Mouse (Mus musculus) intestine, postnatal 0 days (tissue): Measurements from ENCODE around the gene Pip5k1b. TPM values are rescaled to one million over a fixed set of nuclear protein-coding genes. Genes with fewer than 3 reads are reported as not detected.
A peak's percentile ranks its signal among the peaks of the same experiment; 100 is the strongest.

ENCODE experiments used
- ATAC-seq: fragments of 200-750 bp; cut with Nextera tagmentation; 2 replicates; pipeline ENCODE4 v1.8.0; 2017; ENCODE audit warnings: mild to moderate bottlenecking, moderate TSS enrichment, moderate library complexity
- H3K27ac ChIP-seq: fragments of 300-500 bp; sonication (generic); 2 replicates; pipeline ENCODE4 v1.5.1; 2014; ENCODE audit warnings: mild to moderate bottlenecking, low read depth, low read length, moderate library complexity
- H3K27me3 ChIP-seq: fragments of 300-500 bp; sonication (generic); replicated peaks from 2 replicates; pipeline ENCODE4 v1.6.1; 2014; ENCODE audit warnings: low read length, mixed read lengths; ENCODE audit not compliant: control insufficient read depth, insufficient read depth
- H3K36me3 ChIP-seq: fragments of 300-500 bp; sonication (generic); 2 replicates; pipeline ENCODE4 v1.6.1; 2014; ENCODE audit warnings: mild to moderate bottlenecking, moderate library complexity; ENCODE audit not compliant: control insufficient read depth, insufficient read depth
- H3K4me1 ChIP-seq: fragments of 300-500 bp; sonication (generic); replicated peaks from 2 replicates; pipeline ENCODE4 v1.6.1; 2014; ENCODE audit warnings: antibody characterized with exemption, low read length, mixed read lengths; ENCODE audit not compliant: control insufficient read depth, insufficient read depth
- H3K4me2 ChIP-seq: fragments of 300-500 bp; sonication (generic); replicated peaks from 2 replicates; pipeline ENCODE4 v1.6.1; 2014; ENCODE audit warnings: low read depth, mild to moderate bottlenecking, moderate library complexity
- H3K4me3 ChIP-seq: fragments of 300-500 bp; sonication (generic); 2 replicates; pipeline ENCODE4 v1.5.1; 2014; ENCODE audit warnings: low read depth, low read length
- H3K9ac ChIP-seq: fragments of 300-500 bp; sonication (generic); 2 replicates; pipeline ENCODE4 v1.6.1; 2014; ENCODE audit warnings: mild to moderate bottlenecking, low read depth, low read length
- H3K9me3 ChIP-seq: fragments of 300-500 bp; sonication (generic); 2 replicates; pipeline ENCODE4 v1.6.1; 2016; ENCODE audit warnings: mixed run types; ENCODE audit not compliant: control insufficient read depth
- CTCF ChIP-seq: sonication (generic); IDR thresholded peaks from 2 replicates; pipeline ENCODE4 v1.5.1; 2016; ENCODE audit warnings: low read depth, mild to moderate bottlenecking, control low read depth, antibody characterized with exemption, moderate library complexity
- WGBS: fragments of 180-500 bp; shearing (Covaris S2); extraction: QIAGEN DNeasy Blood & Tissue Kit; methylation state at CpG from one replicate; pipeline ENCODE4 v1.1.7; 2014; 5-methylcytosine and 5-hydroxymethylcytosine counted together
- polyA plus RNA-seq: library from polyadenylated mRNA; unstranded; fragments of >200 nt; fragmentation: Nextera tagmentation; extraction: Ambion mirVana; gene quantifications from 2 replicates; pipeline ENCODE4 v1.2.1, GENCODE M21; 2015

The Pip5k1b gene
- polyA plus RNA-seq, 1 experiment from 2014 or later: 29.4 TPM

GRCm38 (mm10) chr19:24271746-24272426, 283.8 kb downstream of the Pip5k1b start:
- TF ChIP-seq CTCF: peak; percentile 95
- no peaks in the 10 kb centered on the region for H3K4me1 ChIP-seq
- no peaks in the 10 kb centered on the region for H3K9me3 ChIP-seq
- H3K4me3 ChIP-seq: 0 out of 2 replicates have a peak overlapping the region, but pooled peaks have one; percentile 9
- peak; percentile 98 for ATAC-seq
- H3K9ac ChIP-seq: peak overlapping the region; percentile 31; the same call in 1 of the 2 replicates
- peaks cover 4% of the 10 kb centered on the region for H3K36me3 ChIP-seq
- no peaks in the 10 kb centered on the region for H3K27me3 ChIP-seq
- H3K4me2 ChIP-seq: peak overlapping the region; percentile 51
- H3K27ac ChIP-seq: peak overlapping the region; percentile 73
- WGBS: 40% methylated on average over 16 of the region's 16 CpGs

DNA sequence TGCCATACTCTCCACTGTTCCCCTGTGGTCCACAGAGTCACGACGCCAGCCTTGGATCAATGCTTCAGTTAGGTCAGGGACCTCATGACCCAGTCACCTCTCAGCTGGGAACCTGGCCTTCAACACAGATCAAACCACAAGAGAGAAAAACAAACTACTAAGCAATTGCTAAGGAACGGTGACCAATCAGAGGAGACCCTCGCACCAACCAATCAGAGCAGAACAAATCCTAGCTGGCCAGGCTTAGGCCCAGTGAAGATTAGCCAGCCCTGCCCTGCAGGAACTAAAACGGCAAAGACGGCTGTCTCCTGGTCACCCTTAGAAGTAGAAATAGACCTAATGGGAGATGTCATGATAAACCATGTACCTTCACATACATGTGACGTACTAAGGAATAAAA, 284.3 kb downstream of the Pip5k1b start:
- peak overlapping the region; percentile 73 for H3K27ac ChIP-seq
- no peak for TF ChIP-seq CTCF
- no peaks in the 10 kb centered on the region for H3K4me1 ChIP-seq
- H3K9me3 ChIP-seq: no peaks in the 10 kb centered on the region
- 0 out of 2 replicates have a peak overlapping the region, but pooled peaks have one; percentile 9 for H3K4me3 ChIP-seq
- H3K36me3 ChIP-seq: peaks cover 7% of the 10 kb centered on the region
- peak; percentile 79 for ATAC-seq
- no peaks in the 10 kb centered on the region for H3K27me3 ChIP-seq
- H3K4me2 ChIP-seq: peak overlapping the region; percentile 51
- 30% methylated on average over 7 of the region's 7 CpGs for WGBS
- no peak overlapping the region for H3K9ac ChIP-seq

DNA sequence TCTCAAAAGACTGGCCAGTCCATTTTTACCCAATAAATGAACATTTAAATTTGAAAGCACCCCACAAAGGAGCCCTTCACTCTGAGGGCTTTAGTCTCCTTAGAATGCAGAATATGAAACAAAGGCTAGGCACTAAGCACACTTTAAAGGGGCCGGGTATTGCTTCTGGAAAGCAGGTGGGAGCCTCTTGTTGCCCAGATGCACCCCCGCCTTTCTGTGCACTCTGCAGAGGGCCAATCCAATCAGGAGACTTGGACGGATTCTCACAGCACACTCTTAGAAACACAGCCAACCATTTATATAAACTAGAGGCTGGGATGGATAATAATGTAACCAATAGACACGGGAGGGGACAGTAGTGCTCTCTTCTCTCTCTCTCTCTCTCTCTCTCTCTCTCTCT, 287.1 kb downstream of the Pip5k1b start:
- Histone ChIP-seq H3K4me3 (no peak overlapping the region), H3K27ac (no peak overlapping the region), H3K9me3 (no peaks in the 10 kb centered on the region), H3K4me1 (0 out of 2 replicates have a peak, but pooled peaks cover 2% of the 10 kb centered on the region), H3K9ac (no peak overlapping the region), H3K4me2 (no peak overlapping the region), H3K27me3 (no peaks in the 10 kb centered on the region), H3K36me3 (peaks cover 7% of the 10 kb centered on the region)
- ATAC-seq: no peak
- no peak for TF ChIP-seq CTCF
- 52% methylated on average over 4 of the region's 4 CpGs for WGBS

DNA sequence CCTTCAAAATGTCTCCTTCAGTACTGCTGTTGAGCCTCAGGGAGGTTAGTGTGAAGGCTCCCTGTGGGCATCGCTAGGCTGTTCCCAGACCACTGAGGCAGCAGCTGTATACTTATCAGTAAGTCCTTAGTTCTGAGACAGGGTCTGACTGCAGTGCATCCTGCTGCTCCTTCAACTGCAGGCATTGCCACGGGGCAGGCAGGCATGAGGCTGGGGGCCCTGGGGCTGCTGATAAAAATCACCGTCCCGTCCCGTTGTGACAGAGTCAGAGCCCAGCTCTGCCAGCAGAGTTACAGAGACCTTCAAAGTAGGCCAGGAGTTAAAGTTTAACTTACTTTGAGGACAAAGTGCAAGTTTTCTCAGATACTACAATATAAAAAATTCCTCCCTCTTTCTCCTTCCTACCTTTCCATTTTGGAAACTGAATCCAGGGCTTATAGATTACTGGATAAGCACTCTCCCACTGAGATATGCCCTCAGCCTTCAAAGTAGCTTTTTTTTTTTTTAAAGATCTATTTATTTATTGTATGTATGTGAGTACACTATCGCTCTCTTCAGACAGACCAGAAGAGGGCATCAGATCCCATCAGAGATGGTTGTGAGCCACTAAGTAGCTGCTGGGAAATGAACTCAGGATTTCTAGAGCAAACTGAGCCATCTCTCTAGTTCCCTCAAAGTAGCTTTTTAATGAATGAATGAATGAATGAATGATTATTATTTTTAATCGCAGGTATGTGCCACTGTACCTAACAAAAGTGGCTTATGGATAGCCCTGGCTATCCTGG, 289.4 kb downstream of the Pip5k1b start:
- ATAC-seq: peak; percentile 80
- Histone ChIP-seq H3K4me1 (0 out of 2 replicates have a peak, but pooled peaks cover 2% of the 10 kb centered on the region), H3K9ac (no peak overlapping the region), H3K36me3 (peaks cover 7% of the 10 kb centered on the region), H3K4me2 (peak overlapping the region; percentile 44), H3K9me3 (no peaks in the 10 kb centered on the region), H3K4me3 (no peak overlapping the region), H3K27ac (peak overlapping the region; percentile 94), H3K27me3 (no peaks in the 10 kb centered on the region)
- peak; percentile 55 for TF ChIP-seq CTCF
- WGBS: 44% methylated on average over 7 of the region's 7 CpGs

- Histone ChIP-seq H3K4me1 (0 out of 2 replicates have a peak, but pooled peaks cover 2% of the 10 kb centered on the region), H3K9me3 (no peaks in the 10 kb centered on the region), H3K27me3 (no peaks in the 10 kb centered on the region), H3K4me3 (no peak overlapping the region), H3K27ac (peak overlapping the region; percentile 94; the same call in 1 of the 2 replicates), H3K4me2 (no peak overlapping the region), H3K36me3 (peaks cover 7% of the 10 kb centered on the region), H3K9ac (no peak overlapping the region)
- TF ChIP-seq CTCF: peak; percentile 94
- WGBS: 32% methylated on average over 7 of the region's 7 CpGs
- ATAC-seq: peak; percentile 76
Measured at GRCm38 (mm10) chr19:24264991-24265390, 290.7 kb downstream of the Pip5k1b start.

DNA sequence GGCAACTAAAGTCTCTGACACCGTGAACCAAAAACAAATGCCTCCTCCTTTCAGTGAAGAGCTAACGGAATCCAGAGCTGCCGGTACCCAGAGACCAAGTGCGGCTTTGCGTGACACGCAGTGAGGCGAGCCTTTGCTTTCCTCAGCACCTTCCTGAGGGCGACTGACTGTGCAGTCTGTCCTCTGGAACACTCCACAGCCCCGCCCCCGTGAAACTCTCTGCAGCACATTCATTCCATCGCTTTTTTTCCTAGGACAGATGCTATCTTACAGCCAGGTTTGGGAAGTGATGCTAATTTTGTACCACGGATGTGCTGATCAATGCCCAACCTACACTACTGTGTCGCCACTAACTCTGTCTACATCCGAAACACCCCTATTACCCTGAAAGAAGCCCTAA, 292.9 kb downstream of the Pip5k1b start:
- no peak overlapping the region for H3K27ac ChIP-seq
- ATAC-seq: no peak
- H3K9ac ChIP-seq: no peak overlapping the region
- H3K4me1 ChIP-seq: 0 out of 2 replicates have a peak, but pooled peaks cover 2% of the 10 kb centered on the region
- H3K9me3 ChIP-seq: no peaks in the 10 kb centered on the region
- H3K4me2 ChIP-seq: no peak overlapping the region
- 93% methylated on average over 14 of the region's 14 CpGs for WGBS
- no peak overlapping the region for H3K4me3 ChIP-seq
- H3K27me3 ChIP-seq: no peaks in the 10 kb centered on the region
- TF ChIP-seq CTCF: no peak
- H3K36me3 ChIP-seq: peaks cover 7% of the 10 kb centered on the region
